Mouse (Mus musculus) adrenal gland, adult (tissue): ENCODE data around the gene Gnb5.

ENCODE experiments used
- DNase-seq, 2 experiments: peaks; one replicate each; pipeline ENCODE4 v3.0.0; 2022 to 2023; ENCODE audit warnings: low spot score in 1 of 2; ENCODE audit not compliant: inconsistent age in 2 of 2

Gnb5 gene

DNA sequence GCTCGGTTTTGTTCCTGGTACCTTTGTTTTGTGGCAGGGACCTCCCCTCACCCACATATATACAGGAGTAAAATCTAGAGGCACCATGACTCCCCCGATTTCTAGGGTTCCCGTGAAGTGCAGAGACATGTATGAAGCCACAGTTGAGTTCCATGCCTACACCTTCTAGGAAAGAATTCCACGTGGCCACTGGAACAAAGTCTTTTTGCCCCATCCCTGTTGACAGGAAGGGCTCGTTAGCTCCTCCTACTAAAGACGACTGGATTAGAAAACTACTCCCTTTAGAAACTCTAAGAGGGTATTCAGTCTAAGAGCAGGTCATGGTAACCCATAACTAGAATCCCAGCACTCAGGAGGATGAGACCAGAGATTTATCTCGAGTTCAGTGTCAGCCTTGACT, 1.8 kb upstream of the Gnb5 start:
- DNase-seq, result no peak

DNA sequence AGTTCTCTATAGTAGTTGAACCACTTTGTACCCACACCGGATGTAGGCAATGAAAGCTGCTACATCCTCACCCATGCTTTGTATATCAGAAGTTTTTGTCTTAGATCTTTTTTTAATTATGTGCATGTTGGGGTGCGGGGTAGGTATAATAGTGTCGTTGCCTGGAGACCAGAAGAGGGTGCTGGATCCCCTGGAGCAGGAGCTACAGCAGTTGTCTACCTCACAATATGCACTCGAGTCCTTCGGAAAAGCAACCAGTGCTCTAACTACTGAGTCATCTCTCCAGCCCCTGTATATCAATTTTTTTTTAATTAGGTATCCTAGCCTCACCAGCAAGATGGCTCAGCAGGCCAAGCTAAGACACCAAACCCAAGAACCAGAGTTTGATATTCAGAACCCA, 927 bp downstream of the Gnb5 start:
- DNase-seq, result no peak

DNA sequence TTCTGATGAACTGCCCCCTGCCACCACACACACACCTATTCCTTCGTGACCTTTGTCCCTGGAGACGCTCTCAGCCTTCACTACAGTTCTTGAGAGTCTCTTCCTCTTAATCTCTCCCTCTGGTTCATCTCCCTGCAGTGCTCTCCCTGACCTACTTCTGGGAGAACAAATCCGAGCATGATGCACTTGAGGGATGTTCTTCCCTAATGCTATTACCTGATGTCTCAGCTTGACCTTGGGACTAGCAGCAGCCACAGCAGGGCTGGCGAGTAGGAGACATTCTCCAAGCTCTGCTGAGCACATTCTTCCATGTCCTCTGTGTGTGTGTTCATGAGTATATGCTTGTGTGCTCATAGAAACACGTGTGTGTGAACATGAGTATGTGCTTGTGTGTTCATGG, 2.5 kb downstream of the Gnb5 start:
- no peak for DNase-seq

- peak; percentile 69 to 90 for DNase-seq
These were observed 5.9 kb downstream of the Gnb5 start for GRCm38 (mm10) chr9:75312008-75312407.

GRCm38 (mm10) chr9:75313138-75313831, 7.2 kb downstream of the Gnb5 start:
- peak in 1 of 2 experiments; percentile 40 for DNase-seq

GRCm38 (mm10) chr9:75313832-75314516, 7.9 kb downstream of the Gnb5 start:
- DNase-seq, result peak; percentile 90 to 95

DNA sequence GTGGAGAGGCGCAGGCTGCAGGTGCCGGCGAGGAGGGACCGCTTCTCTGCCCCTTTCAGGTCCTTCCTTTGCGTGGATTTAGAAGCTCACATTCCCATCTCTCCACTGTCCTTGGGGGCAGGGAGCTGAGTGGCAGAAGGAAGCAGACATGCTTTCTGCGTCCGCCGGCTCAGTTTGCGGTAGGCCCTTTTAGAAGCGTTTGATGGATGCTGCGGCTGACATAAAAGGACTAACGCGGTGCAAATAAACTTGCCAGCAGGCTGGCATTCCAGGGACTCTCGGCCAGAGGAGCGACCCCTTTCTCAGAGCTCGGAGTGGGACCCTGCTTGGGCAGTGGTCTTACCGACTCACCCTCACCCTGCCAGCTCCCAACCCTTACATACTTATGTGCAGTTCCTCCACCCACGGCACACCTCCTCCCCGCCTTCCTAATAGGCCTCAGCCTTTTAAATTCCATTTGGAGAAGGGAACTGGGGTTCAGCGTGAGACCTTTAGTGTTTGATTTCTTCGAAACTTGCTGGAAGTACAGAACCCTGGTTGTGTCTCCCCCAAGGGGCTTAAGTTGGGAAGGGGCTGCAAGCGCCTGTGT, 8.5 kb downstream of the Gnb5 start:
- DNase-seq, result peak in 1 of 2 experiments; percentile 73

DNA sequence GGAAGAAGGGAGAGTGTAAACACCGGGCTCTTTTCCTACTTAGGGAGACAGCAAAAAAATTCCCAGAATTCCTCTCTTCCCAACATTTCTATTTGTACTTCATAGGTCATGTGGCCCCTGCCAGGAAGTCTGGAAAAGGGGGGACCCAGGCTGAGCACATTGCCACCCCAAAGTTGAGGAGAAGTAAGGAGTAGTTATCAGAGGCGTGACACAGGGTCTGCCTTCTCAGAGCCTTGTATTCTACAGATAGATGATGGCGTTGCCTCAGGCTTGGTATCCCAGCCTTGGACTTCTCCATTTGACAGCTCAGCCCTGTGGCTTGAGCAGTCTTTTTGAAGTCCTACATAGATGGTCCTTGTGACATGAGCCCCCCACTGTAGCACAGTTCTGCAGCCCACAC, 9.2 kb downstream of the Gnb5 start:
- DNase-seq, result peak in 1 of 2 experiments; percentile 40

DNA sequence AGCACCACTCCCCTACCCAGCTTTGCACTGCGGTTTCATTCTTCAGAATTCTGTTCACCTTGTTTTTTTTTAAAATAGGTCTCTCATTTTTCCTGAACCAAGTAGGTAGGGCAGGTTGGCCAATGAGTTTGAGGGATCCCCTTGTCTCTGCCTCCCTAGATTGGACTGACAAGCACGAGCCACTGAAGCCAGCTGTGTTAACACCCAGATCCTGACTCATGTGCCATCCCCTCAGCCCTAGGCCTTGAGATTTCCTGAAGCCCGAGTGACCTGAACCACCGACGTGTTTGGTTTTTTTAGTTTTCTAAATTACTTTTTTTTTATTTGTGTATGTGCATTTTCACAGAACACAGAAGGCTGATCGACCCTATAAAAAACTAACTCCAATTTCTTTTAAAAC, 10.7 kb downstream of the Gnb5 start:
- peak; percentile 44 to 61 for DNase-seq

GRCm38 (mm10) chr9:75318196-75318595, 12.1 kb downstream of the Gnb5 start:
- DNase-seq, result peak; percentile 56 to 80

GRCm38 (mm10) chr9:75319365-75319764, 13.3 kb downstream of the Gnb5 start:
- DNase-seq, result peak in 1 of 2 experiments; percentile 71

DNA sequence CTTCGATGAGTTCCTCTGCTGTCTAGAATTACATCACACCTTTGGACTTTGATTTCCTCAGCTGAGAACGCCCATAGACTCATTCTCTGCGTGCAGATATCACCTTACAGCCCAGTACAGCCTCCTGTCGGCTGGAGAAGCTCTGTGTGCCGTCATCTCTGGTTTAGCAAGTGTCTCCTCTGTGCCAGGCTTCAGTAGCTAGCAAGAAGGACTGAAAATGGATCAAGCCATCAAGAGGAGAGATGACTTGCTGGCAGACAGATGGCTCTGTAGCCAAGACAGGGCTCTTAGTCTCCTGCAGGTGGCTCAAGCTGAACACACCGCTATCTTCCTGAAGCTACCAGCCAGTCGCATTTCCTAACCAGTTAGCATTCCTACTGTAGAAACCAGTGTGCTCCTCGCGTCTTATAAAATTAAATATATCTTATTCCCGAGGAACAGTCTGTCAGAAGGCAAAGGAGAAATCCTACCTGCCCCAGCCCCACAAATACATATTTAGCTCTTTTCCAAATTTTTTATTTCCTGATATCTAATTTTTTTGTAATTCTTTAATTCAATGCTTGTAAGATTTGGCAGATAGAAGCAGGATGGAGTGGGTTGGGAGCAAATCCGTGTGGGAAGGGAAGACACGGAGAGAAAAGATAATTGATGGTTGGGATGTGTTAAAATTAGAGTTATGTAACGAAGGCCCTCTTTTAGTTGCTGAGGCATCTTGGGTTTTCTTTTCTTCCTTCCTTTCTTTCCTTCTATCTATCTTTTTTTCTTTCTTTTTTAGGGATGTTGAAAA, 16.2 kb downstream of the Gnb5 start:
- DNase-seq, result no peak

DNA sequence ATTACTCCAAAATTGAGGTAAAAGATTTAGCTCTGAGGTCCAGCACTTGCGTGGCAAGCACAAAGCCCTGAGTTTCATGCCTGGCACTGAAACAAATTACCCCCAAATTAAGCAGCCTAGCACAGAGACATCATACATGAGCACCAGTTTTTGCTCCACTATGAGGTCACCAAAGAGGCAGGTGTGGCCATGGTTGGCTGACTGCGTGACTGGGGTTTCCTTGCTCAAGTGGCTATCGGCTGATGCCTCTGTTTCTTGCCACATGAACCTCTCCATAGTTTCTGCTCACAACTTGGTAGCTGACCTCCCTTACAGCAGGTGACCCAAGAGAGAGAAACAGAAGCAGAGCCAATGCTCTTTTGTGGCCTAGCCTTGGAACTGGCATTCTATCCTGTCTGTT, 22.0 kb downstream of the Gnb5 start:
- no peak for DNase-seq

DNA sequence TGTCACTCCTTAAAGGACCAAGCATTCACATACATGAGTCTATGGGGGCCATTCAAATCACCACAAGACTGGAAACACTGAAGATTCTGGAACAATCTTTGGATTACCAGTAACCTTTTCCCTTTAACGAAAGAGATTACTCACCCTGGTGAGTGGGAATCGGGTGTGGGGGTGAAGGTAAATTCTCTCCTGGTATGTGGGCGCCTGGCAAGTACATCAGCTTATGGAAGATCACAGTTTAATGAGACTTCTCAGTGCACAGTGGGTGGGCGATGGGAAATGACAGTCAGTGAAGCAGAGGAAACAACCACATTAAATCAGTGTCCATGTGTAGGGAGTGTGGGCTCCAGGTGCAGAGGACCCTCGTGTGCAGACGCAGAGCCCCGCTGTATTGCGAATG, 24.7 kb downstream of the Gnb5 start:
- DNase-seq, result no peak

- DNase-seq, result no peak
These were observed 28.4 kb downstream of the Gnb5 start for GRCm38 (mm10) chr9:75334440-75334839.

DNA sequence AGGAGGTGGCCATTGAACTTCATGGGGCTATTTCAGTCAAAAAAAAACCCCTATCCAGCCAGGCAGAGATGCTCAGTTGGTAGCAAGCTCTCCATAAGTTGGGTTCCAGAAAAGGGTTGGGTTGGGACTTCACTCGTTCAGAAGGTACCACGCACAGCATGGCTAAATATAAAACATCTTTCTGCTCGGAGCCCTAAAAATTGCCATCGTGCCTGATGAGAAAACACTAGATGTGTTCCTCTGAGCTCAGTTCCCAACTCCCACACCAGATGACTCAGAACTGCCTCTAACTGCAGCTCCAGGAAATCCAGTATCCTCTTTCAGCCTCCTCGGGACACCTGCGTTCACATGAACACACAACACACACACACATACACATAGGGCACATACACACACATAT, 31.9 kb downstream of the Gnb5 start:
- no peak for DNase-seq

DNA sequence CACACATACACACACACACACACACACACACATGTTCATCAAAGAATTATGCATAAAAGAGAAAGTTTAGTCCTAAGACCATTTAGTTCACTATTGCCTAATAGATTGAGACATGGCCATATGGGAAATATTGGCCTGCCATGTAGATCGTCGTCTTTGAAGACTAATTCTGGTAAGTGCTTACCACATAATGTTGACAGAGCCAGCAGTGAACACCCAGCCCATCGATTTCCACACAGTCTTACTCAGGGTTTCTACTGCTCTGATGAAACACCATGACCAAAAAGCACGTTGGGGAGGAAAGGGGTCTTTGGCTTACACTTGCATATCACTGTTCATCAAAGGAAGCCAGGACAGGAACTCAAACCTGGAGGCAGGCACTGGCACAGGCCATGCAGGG, 36.3 kb downstream of the Gnb5 start:
- DNase-seq, result peak in 1 of 2 experiments; percentile 42

GRCm38 (mm10) chr9:75347458-75347857, 41.4 kb downstream of the Gnb5 start, which contains the start of gene Bcl2l10:
TSS of gene Bcl2l10 (plus strand) at chr9:75347758.
- DNase-seq, result no peak

- peak in 1 of 2 experiments; percentile 51 for DNase-seq
These were observed 42.0 kb downstream of the Gnb5 start for GRCm38 (mm10) chr9:75348066-75348465.

- peak in 1 of 2 experiments; percentile 49 for DNase-seq
These were observed 42.6 kb downstream of the Gnb5 start for GRCm38 (mm10) chr9:75348641-75349040.

GRCm38 (mm10) chr9:75353094-75353493, 47.0 kb downstream of the Gnb5 start:
- DNase-seq, result no peak
